Mouse (Mus musculus) heart, postnatal 4 days (tissue): ENCODE measurements at regions not wholly inside any gene's neighbourhood (a gene's known extent, or its start where the extent isn't known, plus 50 kb on each side); places are given as distances from the start of the nearest gene placed in this dataset.

Experiments
- DNase-seq: peaks from one replicate; pipeline ENCODE4 v3.0.0; 2021

DNA sequence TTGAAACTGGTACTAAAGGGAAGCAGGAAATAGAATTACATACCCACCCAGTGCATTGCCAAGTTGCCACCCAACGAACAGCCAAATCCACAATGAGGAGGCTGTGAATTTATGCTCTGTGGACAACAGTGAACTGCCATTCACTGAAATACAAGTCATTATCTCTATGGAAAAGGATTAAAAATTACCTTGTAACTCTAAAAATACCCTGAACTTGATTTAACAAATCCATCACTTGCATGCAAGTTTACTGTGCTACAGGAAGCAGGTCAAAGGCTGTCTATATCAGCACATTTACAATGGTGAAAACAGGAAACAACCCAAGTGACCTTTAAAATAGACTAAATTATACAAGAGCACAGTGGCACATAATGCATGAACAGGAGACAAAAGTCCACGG is 202.2 kb upstream of the Sema6d start:
- DNase-seq: no peak

GRCm38 (mm10) chr2:123911921-123912320 is 177.8 kb upstream of the Sema6d start:
- peak; percentile 12 for DNase-seq

DNA sequence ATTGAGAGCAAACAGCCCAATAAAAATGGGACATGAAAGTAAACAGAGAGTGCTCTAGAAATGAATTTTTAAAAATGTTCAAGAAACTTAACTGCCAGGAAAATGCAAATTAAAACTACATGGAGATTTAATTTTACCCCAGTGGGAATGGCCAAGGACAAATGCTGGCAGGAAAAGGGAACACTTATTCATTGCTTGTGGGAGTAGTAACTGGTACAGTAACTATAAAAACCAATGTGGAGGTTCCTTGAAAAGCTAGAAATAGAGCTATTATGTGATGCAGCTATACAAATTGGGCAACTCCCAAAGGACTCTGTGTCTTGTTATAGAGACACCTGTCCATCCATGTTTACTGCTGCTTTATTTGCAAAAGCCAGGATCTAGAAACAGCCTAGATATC is 175.7 kb upstream of the Sema6d start:
- DNase-seq: no peak

DNA sequence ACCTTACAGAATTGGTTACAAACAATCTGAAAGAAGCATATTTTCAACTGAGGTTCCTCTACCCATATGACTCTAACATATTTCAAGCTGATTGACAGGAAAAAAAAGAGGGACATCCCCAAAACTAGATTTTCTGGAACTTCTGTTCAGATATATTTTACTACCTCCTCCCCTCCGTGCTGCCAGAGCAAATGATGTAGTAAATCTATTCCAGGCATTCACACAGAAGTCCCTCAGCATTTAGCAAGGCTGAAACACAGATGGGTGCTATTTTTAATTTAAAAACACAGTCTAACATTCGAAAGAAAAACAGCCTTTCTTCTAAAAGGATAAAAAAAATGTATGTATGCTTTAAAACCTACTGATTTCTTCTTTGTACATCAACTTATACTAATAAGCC is 169.4 kb upstream of the Sema6d start:
- no peak for DNase-seq

DNA sequence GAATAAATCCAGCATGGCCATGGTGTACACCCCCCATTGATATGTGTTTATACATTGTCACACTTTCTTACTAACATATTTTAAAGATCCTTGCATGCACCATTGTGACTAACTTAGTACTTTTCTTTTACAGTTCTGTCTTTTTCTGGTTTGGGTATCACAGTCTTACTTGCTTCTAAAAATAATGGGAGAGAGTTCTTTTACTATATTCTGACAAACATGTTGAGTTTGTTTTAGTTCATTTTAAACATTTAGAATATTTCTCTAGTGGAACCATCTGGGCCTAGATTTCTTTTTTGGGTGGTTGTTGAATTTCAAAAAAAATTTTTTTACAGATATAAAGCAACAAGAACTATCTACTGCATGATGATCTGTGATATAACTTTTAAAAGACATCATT is 161.7 kb upstream of the Sema6d start:
- no peak for DNase-seq

DNA sequence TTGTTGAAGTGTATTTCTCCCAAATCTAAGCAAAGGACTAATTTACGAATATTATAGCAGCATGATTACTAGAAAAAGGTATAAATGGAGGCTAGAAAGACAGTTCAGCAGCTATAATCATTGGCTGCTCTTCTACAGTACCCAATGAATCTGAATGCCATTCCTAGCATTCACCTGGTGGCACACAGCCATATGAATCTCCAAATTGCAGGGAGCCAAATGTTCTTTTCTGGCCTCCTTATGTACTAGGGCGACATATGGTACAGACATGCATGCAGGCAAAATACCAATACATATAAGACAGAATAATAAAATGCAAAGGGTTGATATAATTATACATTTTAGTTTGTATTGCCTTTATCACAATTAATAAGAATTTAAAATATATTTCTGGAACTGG is 152.9 kb upstream of the Sema6d start:
- DNase-seq: no peak

DNA sequence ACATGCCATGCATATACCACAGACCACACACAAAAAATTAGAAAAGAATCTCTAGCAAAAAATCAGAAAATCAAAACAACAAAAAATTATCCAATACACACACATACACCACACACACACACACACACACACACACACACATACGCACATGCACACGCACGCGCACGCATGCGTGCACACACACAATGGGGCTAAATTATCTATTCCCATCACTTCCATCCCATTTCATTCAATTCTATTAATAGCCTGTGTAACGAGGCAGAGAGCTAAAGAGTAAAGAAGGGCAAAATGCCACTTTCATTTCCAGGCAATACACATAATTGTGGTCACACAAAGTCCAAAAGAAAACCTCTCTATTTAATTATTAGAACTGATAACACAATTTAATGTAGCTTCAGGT is 126.2 kb upstream of the Sema6d start:
- no peak for DNase-seq

GRCm38 (mm10) chr2:124003507-124003906 is 86.3 kb upstream of the Sema6d start:
- no peak for DNase-seq

- no peak for DNase-seq
These were observed 74.2 kb upstream of the Sema6d start for GRCm38 (mm10) chr2:124015542-124015941.
